In the genomic region with DNA sequence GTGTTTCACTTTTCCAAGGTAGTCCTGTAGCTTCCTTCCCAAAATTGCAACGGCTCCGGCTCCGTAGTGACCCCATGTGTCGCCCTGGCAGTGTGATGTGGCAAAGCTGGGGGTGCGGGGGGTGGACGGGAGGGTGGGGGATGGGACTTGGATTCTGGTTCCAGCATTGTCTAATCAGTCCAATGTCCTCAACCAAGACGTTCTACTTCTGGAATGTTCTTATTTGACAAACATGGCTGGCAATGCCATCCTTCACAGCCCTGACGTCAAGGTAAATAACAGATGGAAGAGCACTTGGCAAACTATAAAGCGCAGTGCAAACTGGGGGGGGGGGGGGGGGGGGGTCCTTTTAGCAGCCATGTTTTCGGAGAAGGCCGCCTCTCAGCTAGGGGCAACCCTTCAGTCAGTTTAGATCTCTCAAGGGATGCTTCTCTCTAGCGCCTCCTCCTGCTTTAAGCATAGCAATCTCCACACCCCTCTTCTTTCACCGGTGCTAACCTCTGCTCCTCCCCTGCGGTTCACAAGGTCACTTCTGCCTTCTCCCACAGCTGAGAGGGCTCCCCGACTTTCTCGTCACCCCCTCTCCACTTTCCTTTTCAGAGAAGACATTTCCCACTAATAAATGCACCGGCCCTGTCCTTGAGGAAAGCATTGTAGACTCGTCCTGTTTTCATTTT, we compare ENCODE assay signal across 7 mouse cellular contexts. TPM values are rescaled to one million over a fixed set of nuclear protein-coding genes. Genes with fewer than 3 reads are reported as not detected.
DNase-seq lines count a peak whose midpoint lies in the region; ATAC-seq and TF ChIP-seq lines count a peak whose summit lies in the region.

No protein-coding gene starts in this region.

- no peaks in the 10 kb centered on the region for H3K4me1 ChIP-seq in lung, embryonic 14.5 days (ENCODE audit: insufficient read depth)
- H3K4me1 ChIP-seq in hindbrain, embryonic 13.5 days (replicated peaks): peaks cover 5% of the 10 kb centered on the region; the same call in 1 of the 2 replicates

- H3K27ac ChIP-seq in lung, embryonic 14.5 days (ENCODE audit: low read depth): no peak overlapping the region
- H3K27ac ChIP-seq in hindbrain, embryonic 13.5 days: no peak overlapping the region

- H3K9ac ChIP-seq in lung, embryonic 14.5 days: no peak overlapping the region
- H3K9ac ChIP-seq in hindbrain, embryonic 13.5 days: no peak overlapping the region

- 33% methylated on average over 18 of the region's 18 CpGs for WGBS in lung, embryonic 14.5 days
- 42% methylated on average over 18 of the region's 18 CpGs for WGBS in hindbrain, embryonic 13.5 days

- no peaks in the 10 kb centered on the region for H3K9me3 ChIP-seq in lung, embryonic 14.5 days (ENCODE audit: low read depth, low read length)
- H3K9me3 ChIP-seq in hindbrain, embryonic 13.5 days: no peaks in the 10 kb centered on the region

- H3K27me3 ChIP-seq in lung, embryonic 14.5 days (ENCODE audit: insufficient read depth, low read length): no peaks in the 10 kb centered on the region
- no peaks in the 10 kb centered on the region for H3K27me3 ChIP-seq in hindbrain, embryonic 13.5 days

- DNase-seq in lung, embryonic 14.5 days: peak; percentile 6
- no peak for DNase-seq in lung, postnatal 14 days
- peak; percentile 31 for DNase-seq in WW6 (ENCODE audit: low read depth, low spot score)
- DNase-seq in frontal cortex, adult 2 months (ENCODE audit: extremely low spot score in 1 of 2, low spot score in 1 of 2): no peak
- no peak for DNase-seq in testis, postnatal 14 days (ENCODE audit: low spot score)

- no peak overlapping the region for H3K4me3 ChIP-seq in lung, embryonic 14.5 days (ENCODE audit: low read depth, low read length)
- no peak overlapping the region for H3K4me3 ChIP-seq in hindbrain, embryonic 13.5 days

- H3K36me3 ChIP-seq in lung, embryonic 14.5 days (ENCODE audit: insufficient read depth): no peaks in the 10 kb centered on the region
- H3K36me3 ChIP-seq in hindbrain, embryonic 13.5 days: no peaks in the 10 kb centered on the region

- H3K4me2 ChIP-seq in lung, embryonic 14.5 days: peak overlapping the region; percentile 46
- peak overlapping the region; percentile 37 for H3K4me2 ChIP-seq in hindbrain, embryonic 13.5 days

- TF ChIP-seq CTCF in lung, embryonic 14.5 days (IDR thresholded peaks at IDR 0.05; ENCODE audit: low read depth): no peak

- ATAC-seq in lung, embryonic 14.5 days (ENCODE audit: insufficient read depth): peak; percentile 53; the same call in 1 of the 2 replicates
- no peak for ATAC-seq in hindbrain, embryonic 13.5 days (ENCODE audit: low FRiP score)
- 0 out of 2 replicates have a peak, but pooled peaks have one; percentile 34 for ATAC-seq in megakaryocyte-erythroid progenitor cell, adult 5-6 weeks (replicated peaks; ENCODE audit: low FRiP score, low TSS enrichment, poor library complexity, severe bottlenecking)

RNA-seq across cellular contexts. Expression of gene Rps29, which starts 29.2 kb away (rescaled TPM):
- polyA plus RNA-seq in lung, embryonic 14.5 days (2014; fragmentation: Nextera tagmentation; extraction: Ambion mirVana): 1,824 and 2,015 TPM in 2 replicates
- 1,307 and 1,397 TPM in 2 replicates for polyA plus RNA-seq in hindbrain, embryonic 13.5 days (2015; fragmentation: Nextera tagmentation; extraction: Ambion mirVana)
- total RNA-seq in megakaryocyte-erythroid progenitor cell, adult 5-6 weeks (2014; fragmentation: Nextera tagmentation): 4,414 and 4,457 TPM in 2 replicates
- 1,975 and 2,681 TPM in 2 replicates for total RNA-seq in megakaryocyte-erythroid progenitor cell, adult 5-6 weeks (2017)
- polyA plus RNA-seq in frontal cortex, adult 2 months (2012; rRNA removed): 1,265 and 1,574 TPM in 2 replicates

RNA-seq across cellular contexts. Expression of gene Lrr1, which starts 38.8 kb away (rescaled TPM):
- polyA plus RNA-seq in lung, embryonic 14.5 days (2014; fragmentation: Nextera tagmentation; extraction: Ambion mirVana): 29.8 and 30.9 TPM in 2 replicates
- 4.6 and 5.5 TPM in 2 replicates for polyA plus RNA-seq in hindbrain, embryonic 13.5 days (2015; fragmentation: Nextera tagmentation; extraction: Ambion mirVana)
- total RNA-seq in megakaryocyte-erythroid progenitor cell, adult 5-6 weeks (2014; fragmentation: Nextera tagmentation): 29.1 and 39.8 TPM in 2 replicates
- total RNA-seq in megakaryocyte-erythroid progenitor cell, adult 5-6 weeks (2017): 6.3 and 18.6 TPM in 2 replicates
- 0.06 and 0.56 TPM in 2 replicates for polyA plus RNA-seq in frontal cortex, adult 2 months (2012; rRNA removed)

RNA-seq across cellular contexts. Expression of gene Rpl36al, which starts 54.1 kb away (rescaled TPM):
- 591 and 633 TPM in 2 replicates for polyA plus RNA-seq in lung, embryonic 14.5 days (2014; fragmentation: Nextera tagmentation; extraction: Ambion mirVana)
- 410 and 412 TPM in 2 replicates for polyA plus RNA-seq in hindbrain, embryonic 13.5 days (2015; fragmentation: Nextera tagmentation; extraction: Ambion mirVana)
- 987 and 1,085 TPM in 2 replicates for total RNA-seq in megakaryocyte-erythroid progenitor cell, adult 5-6 weeks (2014; fragmentation: Nextera tagmentation)
- total RNA-seq in megakaryocyte-erythroid progenitor cell, adult 5-6 weeks (2017): 1,369 and 1,396 TPM in 2 replicates
- polyA plus RNA-seq in frontal cortex, adult 2 months (2012; rRNA removed): 304 and 313 TPM in 2 replicates

RNA-seq across cellular contexts. Expression of gene Mgat2, which starts 54.2 kb away (rescaled TPM):
- 61.4 and 62.0 TPM in 2 replicates for polyA plus RNA-seq in lung, embryonic 14.5 days (2014; fragmentation: Nextera tagmentation; extraction: Ambion mirVana)
- 32.8 and 34.1 TPM in 2 replicates for polyA plus RNA-seq in hindbrain, embryonic 13.5 days (2015; fragmentation: Nextera tagmentation; extraction: Ambion mirVana)
- 30.1 and 32.4 TPM in 2 replicates for total RNA-seq in megakaryocyte-erythroid progenitor cell, adult 5-6 weeks (2014; fragmentation: Nextera tagmentation)
- total RNA-seq in megakaryocyte-erythroid progenitor cell, adult 5-6 weeks (2017): 69.0 and 75.7 TPM in 2 replicates
- polyA plus RNA-seq in frontal cortex, adult 2 months (2012; rRNA removed): 14.4 and 15.7 TPM in 2 replicates

Comparison
In these comparisons a context has a peak if more than half of its experiments do, and no peak if none do; other contexts are left out.
1. DNase-seq: peak in lung, embryonic 14.5 days (single experiment) and WW6 (single experiment); none in lung, postnatal 14 days (single experiment), frontal cortex, adult 2 months (0 of 2) and testis, postnatal 14 days (single experiment).